Mouse (Mus musculus) cerebellum, adult 2 months (tissue): ENCODE results near the gene Snx17. TPM values are rescaled to one million over a fixed set of nuclear protein-coding genes. Genes with fewer than 3 reads are reported as not detected.
A peak's percentile ranks its signal among the peaks of the same experiment; 100 is the strongest.

Experiments used
- DNase-seq, 2 experiments: peaks; one replicate each; pipeline ENCODE4 v3.0.0; 2021
- H3K27ac ChIP-seq: fragments of 200-500 bp; 2 replicates; pipeline ENCODE4 v1.5.1; 2012; ENCODE audit warnings: low read length, control low read depth, inconsistent platforms; ENCODE audit not compliant: insufficient read depth
- H3K27me3 ChIP-seq: fragments of 200-500 bp; 2 replicates; pipeline ENCODE4 v1.6.1; 2012; ENCODE audit warnings: inconsistent platforms, mild to moderate bottlenecking, low read length, moderate library complexity; ENCODE audit not compliant: control insufficient read depth, insufficient read depth
- H3K4me1 ChIP-seq: fragments of 200-500 bp; 2 replicates; pipeline ENCODE4 v1.6.1; 2011; ENCODE audit warnings: low read length; ENCODE audit not compliant: control insufficient read depth, insufficient read depth
- H3K4me3 ChIP-seq: fragments of 200-500 bp; replicated peaks from 2 replicates; pipeline ENCODE3; 2011; ENCODE audit warnings: mild to moderate bottlenecking, low read depth, low read length, control low read depth; ENCODE audit not compliant: insufficient read depth
- CTCF ChIP-seq: fragments of 200-500 bp; IDR thresholded peaks from 2 replicates; pipeline ENCODE4 v1.5.1; 2011; ENCODE audit warnings: low read depth, mild to moderate bottlenecking, control low read depth, low read length, moderate library complexity, borderline replicate concordance; ENCODE audit not compliant: insufficient read depth
- POLR2A ChIP-seq: fragments of 200-500 bp; IDR thresholded peaks from 2 replicates; pipeline ENCODE4 v1.6.1; 2011; ENCODE audit warnings: low read length, control low read depth, borderline replicate concordance; ENCODE audit not compliant: insufficient read depth
- WGBS: fragments of 180-500 bp; shearing (Covaris S2); methylation state at CpG from one replicate; pipeline ENCODE4 v1.1.7; 2018; 5-methylcytosine and 5-hydroxymethylcytosine counted together
- polyA plus RNA-seq: library from polyadenylated mRNA; depleted of rRNA; stranded (reverse); fragments of >200 nt; gene quantifications from 2 replicates; pipeline ENCODE4 v1.2.3, GENCODE M21; 2012; rRNA removed

Snx17 gene
- 124 and 125 TPM in 2 replicates for polyA plus RNA-seq

DNA sequence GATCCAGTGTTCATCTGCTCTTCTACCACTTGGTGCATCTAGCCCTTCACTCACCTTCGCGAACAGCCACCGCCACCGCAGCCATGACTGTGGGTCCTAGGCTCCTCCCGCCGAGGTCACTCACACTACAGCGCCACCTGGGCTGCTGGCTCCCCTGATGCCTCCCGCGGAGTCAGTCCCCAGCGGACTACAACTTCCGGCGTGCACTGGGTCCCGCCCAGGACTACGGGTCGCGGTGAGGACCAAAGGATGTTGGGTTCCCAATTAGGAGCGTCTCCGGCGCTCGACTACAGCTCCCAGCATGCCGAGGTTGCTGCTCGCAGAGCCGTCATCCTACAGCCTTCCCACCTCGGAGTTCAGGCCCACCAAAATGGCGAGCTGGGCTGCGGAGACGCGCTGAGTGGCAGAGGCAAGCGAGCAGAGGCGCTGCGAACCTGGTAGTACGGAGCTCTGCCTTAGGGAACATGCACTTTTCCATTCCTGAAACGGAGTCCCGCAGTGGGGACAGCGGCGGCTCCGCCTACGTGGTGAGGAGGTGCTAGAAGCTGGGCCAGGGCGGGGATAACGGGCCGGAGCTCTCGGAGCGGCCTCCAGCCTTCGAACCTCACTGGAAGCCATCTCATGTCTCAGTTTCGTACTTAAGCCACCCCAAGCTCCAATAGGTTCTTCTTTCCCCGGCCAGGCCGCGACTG is at the start of gene Snx17, which contains the start of gene Eif2b4:
TSS of gene Snx17 (plus strand) at position 289 of the 692 bp plus-strand sequence.
TSS of gene Eif2b4 (minus strand) at position 492 of the 692 bp plus-strand sequence.
- Histone ChIP-seq H3K4me3 (peak within 1 kb of the TSS; percentile 90), H3K27ac (peak within 1 kb of the TSS; percentile 74), H3K4me1 (peaks cover 4% of the 10 kb centered on the region; the same call in 1 of the 2 replicates), H3K27me3 (no peaks in the 10 kb centered on the region)
- under 1% methylated on average over 48 of the region's 48 CpGs for WGBS
- TF ChIP-seq POLR2A (peak; percentile 80), CTCF (peak; percentile 36; the same call in 1 of the 2 replicates)
- peak; percentile 100 for DNase-seq

- peaks cover 7% of the 10 kb centered on the region for H3K4me1 ChIP-seq
- peak in 1 of 2 experiments; percentile 38 for DNase-seq
- WGBS, result 47% methylated on average over 4 of the region's 4 CpGs
These were observed 43.2 kb upstream of the Snx17 start for GRCm38 (mm10) chr5:31149781-31150180.

GRCm38 (mm10) chr5:31151746-31152145 is 41.3 kb upstream of the Snx17 start:
- H3K27ac ChIP-seq, result peak overlapping the region; percentile 68
- DNase-seq, result peak; percentile 69 to 87
- 12% methylated on average over 3 of the region's 3 CpGs for WGBS
- peaks cover 7% of the 10 kb centered on the region for H3K4me1 ChIP-seq
- no peaks in the 10 kb centered on the region for H3K27me3 ChIP-seq
- peak; percentile 33; the same call in 1 of the 2 replicates for TF ChIP-seq CTCF
- no peak for TF ChIP-seq POLR2A
- no peak overlapping the region for H3K4me3 ChIP-seq

More at GRCm38 (mm10) chr5:31149781-31150180, 43.2 kb upstream of the Snx17 start:
- Histone ChIP-seq H3K27ac (no peak overlapping the region), H3K4me3 (no peak overlapping the region), H3K27me3 (no peaks in the 10 kb centered on the region)
- no peak for TF ChIP-seq POLR2A
- no peak for TF ChIP-seq CTCF

DNA sequence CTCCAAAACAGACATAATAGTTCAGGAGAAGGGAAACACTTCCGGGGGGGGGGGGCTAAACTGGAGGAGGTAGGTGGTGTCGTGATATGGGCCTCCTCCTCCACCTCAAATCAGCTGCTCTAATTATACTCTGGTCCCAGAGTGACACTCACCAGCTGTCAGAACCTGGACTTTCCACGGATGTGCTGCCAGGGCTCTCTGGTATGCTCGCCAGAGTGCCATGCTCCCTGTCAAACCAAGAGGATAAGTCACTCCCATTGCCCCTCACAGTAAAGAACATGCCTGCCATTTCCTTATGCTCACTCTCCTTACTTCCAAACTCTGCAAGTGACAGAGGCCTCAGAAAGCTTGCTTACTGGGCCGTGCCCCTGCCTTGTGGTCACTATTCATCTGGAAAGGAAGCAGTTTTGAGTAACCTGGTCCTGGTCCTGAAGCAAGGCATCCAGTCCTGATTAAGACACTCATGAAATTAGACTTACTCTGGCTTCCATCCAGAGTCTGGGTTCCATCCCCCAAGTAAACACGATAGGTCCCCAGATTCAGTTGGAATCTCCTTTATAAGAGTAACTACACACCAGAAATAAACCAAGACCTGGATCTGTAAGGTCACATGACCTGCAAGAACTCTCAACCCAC is 39.4 kb upstream of the Snx17 start:
- Histone ChIP-seq H3K27ac (peak overlapping the region; percentile 37), H3K27me3 (no peaks in the 10 kb centered on the region), H3K4me1 (peaks cover 7% of the 10 kb centered on the region), H3K4me3 (peak overlapping the region; percentile 81)
- 15% methylated on average over 6 of the region's 6 CpGs for WGBS
- no peak for DNase-seq
- TF ChIP-seq POLR2A, result no peak
- TF ChIP-seq CTCF, result no peak

- under 1% methylated on average over 19 of the region's 19 CpGs for WGBS
- TF ChIP-seq POLR2A (peak; percentile 78; the same call in 1 of the 2 replicates), CTCF (no peak)
- DNase-seq, result peak; percentile 85 to 90
- Histone ChIP-seq H3K27ac (peak within 1 kb of the TSS; percentile 48), H3K4me1 (peaks cover 7% of the 10 kb centered on the region), H3K27me3 (no peaks in the 10 kb centered on the region), H3K4me3 (peak within 1 kb of the TSS; percentile 81)
These were observed 38.9 kb upstream of the Snx17 start, which contains the start of gene Mpv17 for GRCm38 (mm10) chr5:31154152-31154553. Gene Mpv17 (minus strand): TSS chr5:31154251.

DNA sequence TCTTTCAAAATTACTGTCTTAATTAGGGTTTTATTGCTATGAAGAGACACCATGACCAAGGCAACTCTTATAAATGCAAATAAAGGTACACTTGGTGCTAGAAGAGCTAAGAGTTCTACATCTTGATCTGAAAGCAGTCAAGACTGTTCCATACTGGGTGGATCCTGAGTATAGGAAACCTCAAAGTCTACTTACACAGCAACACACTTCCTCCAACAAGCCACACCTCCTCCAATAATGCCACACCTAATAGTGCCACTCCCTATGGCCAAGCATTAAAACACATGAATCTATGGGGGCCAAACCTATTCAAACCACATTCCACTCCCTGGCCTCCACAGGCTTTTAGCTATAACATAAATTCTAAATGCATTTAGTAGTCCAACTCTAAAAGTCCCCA is 30.6 kb upstream of the Snx17 start:
- Histone ChIP-seq H3K27ac (no peak overlapping the region), H3K27me3 (no peaks in the 10 kb centered on the region), H3K4me3 (no peak overlapping the region), H3K4me1 (no peaks in the 10 kb centered on the region)
- no peak for TF ChIP-seq CTCF
- no peak for TF ChIP-seq POLR2A
- DNase-seq, result no peak

GRCm38 (mm10) chr5:31164878-31165277 is 28.1 kb upstream of the Snx17 start:
- WGBS, result 90% methylated on average over 1 of the region's 1 CpGs
- TF ChIP-seq POLR2A (no peak), CTCF (no peak)
- H3K4me3 ChIP-seq, result no peak overlapping the region

More at GRCm38 (mm10) chr5:31164878-31165277, 28.1 kb upstream of the Snx17 start:
- Histone ChIP-seq H3K27me3 (no peaks in the 10 kb centered on the region), H3K27ac (no peak overlapping the region), H3K4me1 (no peaks in the 10 kb centered on the region)
- DNase-seq, result no peak
